24 mouse cellular contexts compared by ENCODE assay signal in the genomic region with DNA sequence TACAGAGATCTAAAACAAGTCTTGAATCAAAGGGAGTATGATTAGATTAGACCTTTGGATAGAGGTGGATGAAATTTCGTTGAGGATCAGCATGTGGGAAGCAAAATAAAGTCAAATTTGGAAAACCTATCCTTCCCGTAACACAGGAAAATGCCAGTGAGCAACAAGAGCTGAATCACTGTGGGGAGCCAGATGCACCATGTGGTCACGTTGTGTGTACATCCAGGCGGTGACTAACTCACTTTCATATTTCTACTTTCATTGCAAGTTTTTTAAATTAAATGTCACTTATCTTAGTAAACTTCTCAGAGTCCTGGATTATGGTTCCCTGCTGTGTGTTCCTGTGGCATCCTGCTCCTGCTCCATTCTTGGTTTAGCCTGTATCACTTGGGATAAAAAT. TPM values are rescaled to one million over a fixed set of nuclear protein-coding genes. Genes with fewer than 3 reads are reported as not detected.
"Had no signal": no experiment of that assay in that cellular context is flagged by ENCODE, and none has a peak within 500 bp of the region (broad histone marks: within the 10 kb centered on the region; RNA-seq: fewer than 3 reads in every experiment).

No protein-coding gene starts in this region.

- H3K27ac ChIP-seq: hindbrain, postnatal 0 days; kidney, postnatal 0 days; layer of hippocampus, adult 2 months; limb, embryonic 15.5 days; liver, embryonic 12.5 days; midbrain, embryonic 10.5 days; midbrain, embryonic 15.5 days; neural tube, embryonic 12.5 days; stomach, postnatal 0 days had no signal

- DNase-seq: kidney, adult 11 months; kidney, adult 9 months; kidney, postnatal 36 days; lung, embryonic 14.5 days; lung, postnatal 10 days; lung, postnatal 4 days; thymus, adult 18-20 months; thymus, postnatal 14 days had no signal

- H3K4me1 ChIP-seq: limb, embryonic 15.5 days; liver, embryonic 12.5 days; midbrain, embryonic 15.5 days; neural tube, embryonic 12.5 days had no signal

- H3K4me2 ChIP-seq: limb, embryonic 15.5 days; liver, embryonic 12.5 days; lung, embryonic 14.5 days; midbrain, embryonic 15.5 days; neural tube, embryonic 12.5 days had no signal

- ATAC-seq: hindbrain, postnatal 0 days; liver, embryonic 12.5 days; midbrain, embryonic 15.5 days had no signal

- H3K4me3 ChIP-seq: layer of hippocampus, adult 2 months; limb, embryonic 15.5 days; liver, embryonic 12.5 days; midbrain, embryonic 10.5 days; midbrain, embryonic 15.5 days; neural tube, embryonic 12.5 days had no signal

- H3K9ac ChIP-seq: limb, embryonic 15.5 days; liver, embryonic 12.5 days; lung, embryonic 14.5 days; midbrain, embryonic 15.5 days; neural tube, embryonic 12.5 days had no signal

- H3K27me3 ChIP-seq: limb, embryonic 15.5 days; liver, embryonic 12.5 days; midbrain, embryonic 15.5 days; neural tube, embryonic 12.5 days had no signal

- H3K9me3 ChIP-seq: limb, embryonic 15.5 days; liver, embryonic 12.5 days; midbrain, embryonic 10.5 days; midbrain, embryonic 15.5 days; neural tube, embryonic 12.5 days had no signal

- H3K36me3 ChIP-seq: limb, embryonic 15.5 days; liver, embryonic 12.5 days; midbrain, embryonic 10.5 days; midbrain, embryonic 15.5 days; neural tube, embryonic 12.5 days had no signal

RNA-seq across cellular contexts. Expression of a gene that starts 47.6 kb away (rescaled TPM):
- total RNA-seq: hindbrain, postnatal 0 days; megakaryocyte, adult 5-6 weeks; monocyte, adult 5-6 weeks; neutrophil, adult 5-6 weeks had no signal
- polyA plus RNA-seq: hindbrain, postnatal 0 days; intestine, embryonic 14.5 days; kidney, postnatal 0 days; limb, embryonic 11.5 days; limb, embryonic 15.5 days; liver, embryonic 12.5 days; liver, embryonic 16.5 days; lung, embryonic 14.5 days; midbrain, embryonic 10.5 days; midbrain, embryonic 15.5 days; neural tube, embryonic 12.5 days; small intestine, adult 2 months; stomach, postnatal 0 days had no signal
